Mouse (Mus musculus): ENCODE results near the gene Tas2r131.
"Not testable (repeated sequence)": the region's sequence is repeated elsewhere in the genome, so short reads cannot be mapped to it uniquely, and the experiment has no call there.

Tas2r131 gene

DNA sequence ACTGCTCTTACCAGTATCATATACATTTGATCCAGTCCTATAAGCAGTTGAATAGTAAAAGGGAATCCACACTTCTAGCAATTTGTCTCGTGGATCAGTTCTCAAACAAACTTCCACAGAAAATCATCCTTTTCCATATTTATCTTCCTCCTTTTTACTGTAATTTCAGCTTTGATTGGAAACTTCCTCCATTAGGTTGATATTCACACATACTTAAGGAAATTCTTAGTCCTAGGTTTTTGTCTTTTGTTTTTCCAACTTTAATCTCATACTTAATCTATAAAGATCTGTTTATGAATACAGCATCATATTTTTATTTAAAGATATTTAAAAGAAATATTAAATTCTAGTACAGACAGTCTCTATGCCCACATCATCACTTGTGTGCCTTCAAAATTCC lies at the start of gene Tas2r131:
TSS of gene Tas2r131 (minus strand) at position 101 of the 400 bp plus-strand sequence.
- no peak for DNase-seq

DNA sequence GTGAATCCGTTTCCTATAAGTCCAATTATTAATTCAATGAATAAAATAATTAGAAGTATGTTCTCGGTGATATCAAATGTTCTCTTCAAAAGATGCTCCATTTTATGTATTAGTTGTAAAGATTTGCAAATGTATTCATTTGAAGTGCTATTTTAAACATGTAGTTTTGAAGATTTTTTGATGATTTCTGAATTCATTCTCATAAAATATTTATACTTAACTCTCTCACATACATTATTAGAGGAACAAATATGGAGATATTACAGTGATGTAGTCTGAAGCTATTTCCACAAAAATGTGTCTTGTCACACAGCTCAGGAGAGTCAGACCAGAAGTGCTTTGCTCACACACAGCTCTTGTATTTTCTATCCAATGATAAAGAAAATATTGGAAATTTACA lies 23.1 kb upstream of the Tas2r131 start, which contains the start of gene Tas2r109:
TSS of gene Tas2r109 (minus strand) at position 101 of the 400 bp plus-strand sequence.
- DNase-seq, result no peak

DNA sequence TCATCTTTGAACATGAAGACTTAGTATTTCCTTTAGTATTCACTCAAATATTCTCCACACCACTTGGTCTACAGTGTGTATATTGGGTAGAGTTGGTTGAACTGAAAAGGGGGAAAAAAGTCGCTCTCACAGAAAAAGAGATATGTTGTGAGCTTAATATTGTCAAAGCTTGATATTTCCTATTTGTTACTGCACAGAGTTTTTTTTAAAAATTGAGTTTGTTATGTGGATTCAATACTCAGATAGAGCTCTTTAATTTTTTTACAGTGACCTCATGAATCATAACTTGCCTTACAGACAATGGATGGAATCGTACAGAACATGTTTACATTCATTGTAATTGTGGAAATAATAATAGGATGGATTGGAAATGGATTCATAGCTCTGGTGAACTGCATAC lies 6.9 kb downstream of the Tas2r131 start, which contains the start of gene Tas2r129:
TSS of gene Tas2r129 (plus strand) at position 301 of the 400 bp plus-strand sequence.
- no peak for DNase-seq

GRCm38 (mm10) chr6:132941376-132941775 lies 16.3 kb downstream of the Tas2r131 start:
- not testable (repeated sequence) for DNase-seq

- no peak for DNase-seq
Observed at GRCm38 (mm10) chr6:132909351-132909750, 48.4 kb downstream of the Tas2r131 start, which contains the start of gene Tas2r125. Gene Tas2r125 (plus strand): TSS chr6:132909651.

Data from heart, adult 11 months (tissue).